Mouse (Mus musculus) CD8-positive naive resting alpha-beta T cell, adult 57 days (primary cell): ENCODE results near the gene Slc30a1. TPM values are rescaled to one million over a fixed set of nuclear protein-coding genes. Genes with fewer than 3 reads are reported as not detected.

Source experiments
- total RNA-seq: library from RNA; stranded (reverse); gene quantifications from one replicate; pipeline ENCODE4 v1.2.4, GENCODE M21; 2023

Gene Slc30a1
- 10.8 TPM for total RNA-seq

DNA sequence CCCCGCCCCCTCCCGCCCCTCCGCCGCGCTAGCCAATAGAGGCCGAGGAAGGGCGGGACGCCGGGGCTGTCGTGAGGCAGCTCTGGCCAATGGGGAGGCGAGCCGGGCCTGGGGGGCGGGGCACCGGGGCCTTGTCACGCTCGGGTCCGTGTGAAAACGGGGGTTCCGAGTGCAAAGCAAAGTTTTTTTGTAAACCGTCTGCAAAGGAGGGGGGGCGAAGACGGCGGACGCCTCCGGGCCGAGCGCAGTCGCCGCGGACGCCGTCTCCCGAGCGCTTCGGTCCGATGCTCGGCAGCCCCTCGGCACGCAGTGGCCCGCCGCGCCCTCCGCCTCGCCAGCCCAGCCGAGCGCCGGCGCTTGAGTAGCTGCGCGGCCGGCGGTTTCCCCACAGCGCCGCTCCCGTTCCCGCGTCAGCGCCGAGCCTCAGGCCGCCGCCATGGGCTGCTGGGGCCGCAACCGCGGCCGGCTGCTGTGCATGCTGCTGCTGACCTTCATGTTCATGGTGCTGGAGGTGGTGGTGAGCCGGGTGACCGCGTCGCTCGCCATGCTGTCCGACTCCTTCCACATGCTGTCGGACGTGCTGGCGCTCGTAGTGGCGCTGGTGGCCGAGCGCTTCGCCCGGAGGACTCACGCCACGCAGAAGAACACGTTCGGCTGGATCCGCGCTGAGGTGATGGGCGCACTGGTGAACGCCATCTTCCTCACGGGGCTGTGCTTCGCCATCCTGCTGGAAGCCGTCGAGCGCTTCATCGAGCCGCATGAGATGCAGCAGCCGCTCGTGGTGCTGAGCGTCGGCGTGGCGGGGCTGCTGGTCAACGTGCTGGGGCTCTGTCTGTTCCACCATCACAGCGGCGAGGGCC is at the start of gene Slc30a1:
Slc30a1 (plus strand) TSS at position 197 of the 860 bp plus-strand sequence.

Other genes starting within 250 kb of the Slc30a1 start
- gene Lpgat1, start 188.9 kb upstream of the Slc30a1 start, total RNA-seq, result 20.9 TPM
- gene Nek2, start 85.3 kb upstream of the Slc30a1 start, total RNA-seq, result 0.43 TPM
- not detected for gene Rd3, start 70.6 kb downstream of the Slc30a1 start, total RNA-seq
- gene Traf5, start 185.8 kb downstream of the Slc30a1 start, total RNA-seq, result 114 TPM
- gene Rcor3, start 231.3 kb downstream of the Slc30a1 start, total RNA-seq, result 14.5 TPM